In genomic region chr13:29199679-29200078, GRCm38 (mm10) we compare ENCODE assay signal across 10 mouse cellular contexts.
A peak's percentile ranks its signal among the peaks of the same experiment; 100 is the strongest.
DNase-seq lines count a peak whose midpoint lies in the region; ATAC-seq lines count a peak whose summit lies in the region.
"Had no signal": no experiment of that assay in that cellular context is flagged by ENCODE, and none has a peak within 500 bp of the region (broad histone marks: within the 10 kb centered on the region; RNA-seq: fewer than 3 reads in every experiment).

No protein-coding gene starts in this region.

- WGBS in embryonic facial prominence, embryonic 14.5 days: 47% methylated on average over 6 of the region's 6 CpGs

- no peak overlapping the region for H3K4me2 ChIP-seq in embryonic facial prominence, embryonic 14.5 days (ENCODE audit: low read depth, low read length)
- H3K4me2 ChIP-seq: limb, embryonic 15.5 days had no signal

- H3K36me3 ChIP-seq in embryonic facial prominence, embryonic 14.5 days (ENCODE audit: control insufficient read depth, insufficient read depth, low read length): no peaks in the 10 kb centered on the region
- H3K36me3 ChIP-seq: limb, embryonic 15.5 days had no signal

- peak; percentile 31 for DNase-seq in gastrocnemius, postnatal 10 days
- no peak for DNase-seq in gastrocnemius, adult 8-10 months (ENCODE audit: low spot score in 2 of 2)
- DNase-seq in ES-CJ7 (ENCODE audit: low read depth, low spot score): peak; percentile 16
- no peak for DNase-seq in embryonic facial prominence, embryonic 14.5 days (ENCODE audit: low spot score)
- DNase-seq in heart, postnatal 10 days: peak; percentile 85 to 91
- no peak for DNase-seq in left cerebral cortex, postnatal 10 days (ENCODE audit: extremely low spot score in 1 of 2, low spot score in 2 of 2)
- DNase-seq in cerebellum, postnatal 25 days: no peak
- DNase-seq in thymus, postnatal 4 days: no peak
- DNase-seq: thymus, postnatal 14 days had no signal

- H3K27ac ChIP-seq in embryonic facial prominence, embryonic 14.5 days (replicated peaks; ENCODE audit: low read depth, low read length): peak overlapping the region; percentile 35; the same call in 1 of the 2 replicates
- H3K27ac ChIP-seq: limb, embryonic 15.5 days had no signal

- peak; percentile 62; the same call in 1 of the 2 replicates for ATAC-seq in embryonic facial prominence, embryonic 14.5 days (ENCODE audit: low read depth)

- peaks cover 4% of the 10 kb centered on the region; the same call in 1 of the 2 replicates for H3K4me1 ChIP-seq in embryonic facial prominence, embryonic 14.5 days (ENCODE audit: control insufficient read depth, insufficient read depth, low read length)

- H3K9ac ChIP-seq in embryonic facial prominence, embryonic 14.5 days (ENCODE audit: low read depth, low read length): no peak overlapping the region
- H3K9ac ChIP-seq: limb, embryonic 15.5 days had no signal

- H3K27me3 ChIP-seq in embryonic facial prominence, embryonic 14.5 days (replicated peaks; ENCODE audit: control insufficient read depth, insufficient read depth, low read length): no peaks in the 10 kb centered on the region
- H3K27me3 ChIP-seq: limb, embryonic 15.5 days had no signal

- H3K4me3 ChIP-seq in embryonic facial prominence, embryonic 14.5 days (ENCODE audit: low read depth, low read length): no peak overlapping the region
- H3K4me3 ChIP-seq: limb, embryonic 15.5 days had no signal

- H3K9me3 ChIP-seq in embryonic facial prominence, embryonic 14.5 days (ENCODE audit: control insufficient read depth, low read length): no peaks in the 10 kb centered on the region
- H3K9me3 ChIP-seq: limb, embryonic 15.5 days had no signal

- intact Hi-C loops in heart, postnatal 10 days (cut with DNase I): loop anchor here (5.0 to 10.0 kb wide), 3 partner anchors 405 to 782 kb away; no protein-coding TSS in a partner anchor
- intact Hi-C loops in left cerebral cortex, postnatal 10 days (cut with DNase I): no loop called here

Comparison
In these comparisons a context has a peak if more than half of its experiments do, and no peak if none do; other contexts are left out.
1. DNase-seq: peak in gastrocnemius, postnatal 10 days (single experiment), ES-CJ7 (single experiment) and heart, postnatal 10 days (2 of 2); none in gastrocnemius, adult 8-10 months (0 of 2), embryonic facial prominence, embryonic 14.5 days (single experiment), left cerebral cortex, postnatal 10 days (0 of 2), cerebellum, postnatal 25 days (0 of 2) and thymus, postnatal 4 days (single experiment).